Mouse (Mus musculus) forebrain, embryonic 13.5 days (tissue): ENCODE measurements around the gene Gm49403. TPM values are rescaled to one million over a fixed set of nuclear protein-coding genes. Genes with fewer than 3 reads are reported as not detected.
"Not testable (repeated sequence)": the region's sequence is repeated elsewhere in the genome, so short reads cannot be mapped to it uniquely, and the experiment has no call there.

Experiments used
- ATAC-seq: fragments of 200-750 bp; cut with Nextera tagmentation; 2 replicates; pipeline ENCODE4 v1.8.0; 2017
- H3K27ac ChIP-seq: fragments of 300-500 bp; sonication (generic); 2 replicates; pipeline ENCODE4 v1.5.1; 2015; ENCODE audit warnings: inconsistent platforms, mild to moderate bottlenecking, moderate library complexity
- H3K27me3 ChIP-seq: fragments of 300-500 bp; sonication (generic); 2 replicates; pipeline ENCODE4 v1.6.1; 2015; ENCODE audit warnings: mild to moderate bottlenecking, inconsistent platforms
- H3K36me3 ChIP-seq: fragments of 300-500 bp; sonication (generic); 2 replicates; pipeline ENCODE4 v1.6.1; 2015; ENCODE audit warnings: mild to moderate bottlenecking, inconsistent platforms; ENCODE audit not compliant: poor library complexity, severe bottlenecking
- H3K4me1 ChIP-seq: fragments of 300-500 bp; sonication (generic); 2 replicates; pipeline ENCODE4 v1.6.1; 2015; ENCODE audit warnings: inconsistent platforms
- H3K4me2 ChIP-seq: fragments of 300-500 bp; sonication (generic); 2 replicates; pipeline ENCODE4 v1.6.1; 2015; ENCODE audit warnings: inconsistent platforms, mild to moderate bottlenecking, moderate library complexity
- H3K4me3 ChIP-seq: fragments of 300-500 bp; sonication (generic); 2 replicates; pipeline ENCODE4 v1.5.1; 2015; ENCODE audit warnings: mild to moderate bottlenecking, inconsistent platforms
- H3K9ac ChIP-seq: fragments of 300-500 bp; sonication (generic); 2 replicates; pipeline ENCODE4 v1.6.1; 2015; ENCODE audit warnings: mild to moderate bottlenecking, inconsistent platforms
- H3K9me3 ChIP-seq: fragments of 300-500 bp; sonication (generic); replicated peaks from 2 replicates; pipeline ENCODE4 v1.6.1; 2016; ENCODE audit warnings: inconsistent platforms
- WGBS: fragments of 180-500 bp; shearing (Covaris S2); methylation state at CpG from one replicate; pipeline ENCODE4 v1.1.7; 2015; 5-methylcytosine and 5-hydroxymethylcytosine counted together
- polyA plus RNA-seq: library from polyadenylated mRNA; unstranded; fragments of >200 nt; fragmentation: Nextera tagmentation; extraction: Ambion mirVana; gene quantifications from 2 replicates; pipeline ENCODE4 v1.2.1, GENCODE M21; 2015

Gm49403 gene
- polyA plus RNA-seq, 1 experiment from 2014 or later, result not detected

GRCm38 (mm10) chr19:8875031-8875430, 8.7 kb upstream of the Gm49403 start:
- WGBS, result 93% methylated on average over 7 of the region's 7 CpGs

GRCm38 (mm10) chr19:8880311-8881033, 3.3 kb upstream of the Gm49403 start, which contains the start of gene Uqcc3:
Uqcc3 (minus strand) TSS chr19:8880923.
- peaks cover 10% of the 10 kb centered on the region for H3K4me1 ChIP-seq
- peak within 1 kb of the TSS; percentile 79 for H3K27ac ChIP-seq
- under 1% methylated on average over 42 of the region's 42 CpGs for WGBS
- no peaks in the 10 kb centered on the region for H3K9me3 ChIP-seq
- ATAC-seq, result peak; percentile 98
- H3K4me3 ChIP-seq, result peak within 1 kb of the TSS; percentile 66
- H3K27me3 ChIP-seq, result no peaks in the 10 kb centered on the region
- H3K36me3 ChIP-seq, result peaks cover 19% of the 10 kb centered on the region
- peak within 1 kb of the TSS; percentile 87 for H3K9ac ChIP-seq
- H3K4me2 ChIP-seq, result peak within 1 kb of the TSS; percentile 67

More at GRCm38 (mm10) chr19:8875031-8875430, 8.7 kb upstream of the Gm49403 start:
- Histone ChIP-seq H3K4me1 (peaks cover 18% of the 10 kb centered on the region), H3K9ac (no peak overlapping the region), H3K27me3 (no peaks in the 10 kb centered on the region), H3K4me2 (no peak overlapping the region), H3K9me3 (no peaks in the 10 kb centered on the region), H3K4me3 (no peak overlapping the region), H3K27ac (no peak overlapping the region), H3K36me3 (peaks cover 43% of the 10 kb centered on the region)
- no peak for ATAC-seq

GRCm38 (mm10) chr19:8881034-8881392, 2.7 kb upstream of the Gm49403 start:
- WGBS, result 11% methylated on average over 3 of the region's 3 CpGs
- H3K9ac ChIP-seq, result peak overlapping the region; percentile 87
- H3K4me2 ChIP-seq, result peak overlapping the region; percentile 67
- H3K4me1 ChIP-seq, result peaks cover 10% of the 10 kb centered on the region
- peak; percentile 33 for ATAC-seq
- H3K27me3 ChIP-seq, result no peaks in the 10 kb centered on the region
- peak overlapping the region; percentile 66 for H3K4me3 ChIP-seq
- peaks cover 13% of the 10 kb centered on the region for H3K36me3 ChIP-seq
- H3K9me3 ChIP-seq, result no peaks in the 10 kb centered on the region
- no peak overlapping the region for H3K27ac ChIP-seq

DNA sequence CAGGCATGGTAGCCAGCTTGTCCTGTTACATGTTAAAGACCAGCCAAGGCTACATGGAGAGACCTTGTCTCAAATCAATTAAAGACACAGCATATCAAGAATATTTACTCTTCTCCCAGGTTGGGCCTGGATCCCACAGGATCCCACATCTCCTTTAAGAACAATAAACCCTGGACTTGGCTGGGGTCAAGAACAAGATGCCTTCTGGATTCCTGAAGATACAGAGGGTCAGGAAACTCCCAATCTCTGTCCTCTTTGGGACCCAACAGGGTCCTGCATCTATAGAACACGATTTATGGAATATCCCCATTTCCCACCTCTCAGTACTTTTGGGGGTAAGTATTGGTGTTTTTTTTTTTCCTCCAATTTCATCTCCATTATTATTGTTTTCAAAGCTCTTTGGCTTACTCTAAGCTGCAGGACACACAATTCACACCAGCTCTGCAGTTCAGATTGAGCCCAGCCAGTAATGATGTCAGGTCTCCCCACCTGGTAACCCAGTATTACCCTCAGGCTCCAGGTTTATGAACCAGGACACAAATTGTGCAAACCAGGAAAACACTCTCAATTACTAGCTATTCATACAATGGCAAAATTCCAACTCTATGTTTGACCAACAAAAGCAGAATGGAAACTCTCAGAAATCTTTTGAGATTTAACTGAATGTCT, 3.3 kb downstream of the Gm49403 start:
- Histone ChIP-seq H3K9me3 (no peaks in the 10 kb centered on the region), H3K4me2 (peak overlapping the region; percentile 80; the same call in 1 of the 2 replicates), H3K4me3 (peak overlapping the region; percentile 65; the same call in 1 of the 2 replicates), H3K27ac (no peak overlapping the region; the same call in 1 of the 2 replicates), H3K9ac (no peak overlapping the region; the same call in 1 of the 2 replicates), H3K4me1 (peaks cover 21% of the 10 kb centered on the region), H3K36me3 (peaks cover 14% of the 10 kb centered on the region), H3K27me3 (no peaks in the 10 kb centered on the region)
- ATAC-seq, result no peak
- WGBS, result 68% methylated on average over 1 of the region's 1 CpGs

GRCm38 (mm10) chr19:8887585-8888463, 4.1 kb downstream of the Gm49403 start:
- 13% methylated on average over 19 of the region's 19 CpGs for WGBS
- H3K9me3 ChIP-seq, result no peaks in the 10 kb centered on the region
- peak overlapping the region; percentile 65 for H3K4me3 ChIP-seq
- peaks cover 21% of the 10 kb centered on the region for H3K4me1 ChIP-seq
- peak overlapping the region; percentile 83 for H3K9ac ChIP-seq
- no peaks in the 10 kb centered on the region for H3K27me3 ChIP-seq
- peak overlapping the region; percentile 80 for H3K4me2 ChIP-seq
- peak overlapping the region; percentile 58; the same call in 1 of the 2 replicates for H3K27ac ChIP-seq
- peaks cover 14% of the 10 kb centered on the region for H3K36me3 ChIP-seq
- ATAC-seq, result no peak

- ATAC-seq, result peak; percentile 97
- Histone ChIP-seq H3K27ac (peak within 1 kb of the TSS; percentile 87), H3K4me1 (peaks cover 27% of the 10 kb centered on the region), H3K36me3 (peaks cover 14% of the 10 kb centered on the region), H3K4me2 (peak within 1 kb of the TSS; percentile 80), H3K27me3 (no peaks in the 10 kb centered on the region), H3K9me3 (no peaks in the 10 kb centered on the region), H3K9ac (peak within 1 kb of the TSS; percentile 83), H3K4me3 (peak within 1 kb of the TSS; percentile 65)
- under 1% methylated on average over 58 of the region's 58 CpGs for WGBS
These were observed 5.0 kb downstream of the Gm49403 start, which contains the start of the genes 1810009A15Rik and Gm49416 for GRCm38 (mm10) chr19:8888511-8889385. 1810009A15Rik (plus strand) TSS chr19:8888853. Gm49416 (plus strand) TSS chr19:8888926.

- Histone ChIP-seq H3K27me3 (no peaks in the 10 kb centered on the region), H3K36me3 (peaks cover 40% of the 10 kb centered on the region), H3K4me2 (peak within 1 kb of the TSS; percentile 87), H3K4me3 (peak within 1 kb of the TSS; percentile 93), H3K27ac (peak within 1 kb of the TSS; percentile 78), H3K9ac (peak within 1 kb of the TSS; percentile 96), H3K9me3 (no peaks in the 10 kb centered on the region), H3K4me1 (peaks cover 31% of the 10 kb centered on the region)
- ATAC-seq, result peak; percentile 72
- WGBS, result 4% methylated on average over 49 of the region's 54 CpGs
These were observed 9.4 kb downstream of the Gm49403 start, which contains the start of gene Ints5 for GRCm38 (mm10) chr19:8892829-8893766. Ints5 (plus strand) TSS chr19:8893005.

DNA sequence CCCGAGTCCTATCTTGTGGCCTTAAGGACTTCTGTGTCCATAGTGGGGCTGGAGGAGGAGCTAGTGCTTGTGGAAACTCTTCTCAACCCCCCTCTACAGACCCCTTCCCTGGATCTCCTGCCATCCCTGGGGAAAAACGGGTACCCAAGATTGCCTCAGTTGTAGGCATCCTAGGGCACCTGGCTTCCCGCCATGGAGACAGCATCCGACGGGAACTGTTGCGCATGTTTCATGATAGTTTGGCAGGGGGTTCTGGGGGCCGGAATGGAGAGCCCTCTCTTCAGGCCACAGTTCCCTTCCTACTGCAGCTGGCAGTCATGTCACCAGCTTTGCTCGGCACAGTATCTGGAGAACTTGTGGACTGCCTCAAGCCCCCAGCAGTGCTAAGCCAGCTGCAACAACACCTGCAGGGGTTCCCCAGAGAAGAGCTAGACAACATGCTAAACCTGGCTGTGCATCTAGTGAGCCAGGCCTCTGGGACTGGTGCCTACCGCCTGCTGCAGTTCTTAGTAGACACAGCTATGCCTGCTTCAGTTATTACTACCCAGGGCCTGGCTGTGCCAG, 11.7 kb downstream of the Gm49403 start:
- H3K9me3 ChIP-seq, result no peaks in the 10 kb centered on the region
- H3K27me3 ChIP-seq, result no peaks in the 10 kb centered on the region
- ATAC-seq, result no peak
- H3K36me3 ChIP-seq, result peaks cover 36% of the 10 kb centered on the region
- 92% methylated on average over 9 of the region's 9 CpGs for WGBS
- peaks cover 32% of the 10 kb centered on the region for H3K4me1 ChIP-seq
- 0 out of 2 replicates have a peak overlapping the region, but pooled peaks have one; percentile 2 for H3K4me3 ChIP-seq
- H3K27ac ChIP-seq, result no peak overlapping the region
- H3K9ac ChIP-seq, result no peak overlapping the region
- H3K4me2 ChIP-seq, result no peak overlapping the region

- 90% methylated on average over 5 of the region's 5 CpGs for WGBS
- not testable (repeated sequence) for H3K9ac ChIP-seq, H3K27ac ChIP-seq, H3K4me3 ChIP-seq, H3K4me2 ChIP-seq, ATAC-seq, H3K9me3 ChIP-seq, H3K27me3 ChIP-seq
- peaks cover 32% of the 10 kb centered on the region for H3K4me1 ChIP-seq
- H3K36me3 ChIP-seq, result peaks cover 29% of the 10 kb centered on the region
These were observed 12.5 kb downstream of the Gm49403 start for GRCm38 (mm10) chr19:8896231-8896630.
